Mouse (Mus musculus) olfactory bulb, adult 2 months (tissue): ENCODE data around the gene Abr.

Experiments used
- CTCF ChIP-seq: fragments of 200-500 bp; IDR thresholded peaks from 2 replicates; pipeline ENCODE4 v1.5.1; 2012; ENCODE audit warnings: low read depth, mild to moderate bottlenecking, low read length, moderate library complexity; ENCODE audit not compliant: insufficient read depth
- POLR2A ChIP-seq: fragments of 200-500 bp; IDR thresholded peaks from 2 replicates; pipeline ENCODE4 v1.6.1; 2012; ENCODE audit warnings: mild to moderate bottlenecking, low read depth, low read length, moderate library complexity; ENCODE audit not compliant: insufficient read depth

- no peak for TF ChIP-seq CTCF
- no peak for TF ChIP-seq POLR2A
Observed at GRCm38 (mm10) chr11:76392996-76393395, 229.1 kb downstream of the Abr start.
